Mouse (Mus musculus) cerebellum, adult 2 months (tissue): Measurements from ENCODE around the gene Cpsf7.

Experiments used
- CTCF ChIP-seq: fragments of 200-500 bp; IDR thresholded peaks from 2 replicates; pipeline ENCODE4 v1.5.1; 2011; ENCODE audit warnings: low read depth, mild to moderate bottlenecking, control low read depth, low read length, moderate library complexity, borderline replicate concordance; ENCODE audit not compliant: insufficient read depth
- POLR2A ChIP-seq: fragments of 200-500 bp; IDR thresholded peaks from 2 replicates; pipeline ENCODE4 v1.6.1; 2011; ENCODE audit warnings: low read length, control low read depth, borderline replicate concordance; ENCODE audit not compliant: insufficient read depth

- TF ChIP-seq POLR2A (no peak), CTCF (no peak)
Measured at GRCm38 (mm10) chr19:10520355-10520754, 4.7 kb upstream of the Cpsf7 start.
